Mouse (Mus musculus): ENCODE measurements around the gene Smndc1. TPM values are rescaled to one million over a fixed set of nuclear protein-coding genes. Genes with fewer than 3 reads are reported as not detected.

Smndc1 gene
- total RNA-seq, 2 experiments from 2014 or later: 33.5 to 34.6 TPM

DNA sequence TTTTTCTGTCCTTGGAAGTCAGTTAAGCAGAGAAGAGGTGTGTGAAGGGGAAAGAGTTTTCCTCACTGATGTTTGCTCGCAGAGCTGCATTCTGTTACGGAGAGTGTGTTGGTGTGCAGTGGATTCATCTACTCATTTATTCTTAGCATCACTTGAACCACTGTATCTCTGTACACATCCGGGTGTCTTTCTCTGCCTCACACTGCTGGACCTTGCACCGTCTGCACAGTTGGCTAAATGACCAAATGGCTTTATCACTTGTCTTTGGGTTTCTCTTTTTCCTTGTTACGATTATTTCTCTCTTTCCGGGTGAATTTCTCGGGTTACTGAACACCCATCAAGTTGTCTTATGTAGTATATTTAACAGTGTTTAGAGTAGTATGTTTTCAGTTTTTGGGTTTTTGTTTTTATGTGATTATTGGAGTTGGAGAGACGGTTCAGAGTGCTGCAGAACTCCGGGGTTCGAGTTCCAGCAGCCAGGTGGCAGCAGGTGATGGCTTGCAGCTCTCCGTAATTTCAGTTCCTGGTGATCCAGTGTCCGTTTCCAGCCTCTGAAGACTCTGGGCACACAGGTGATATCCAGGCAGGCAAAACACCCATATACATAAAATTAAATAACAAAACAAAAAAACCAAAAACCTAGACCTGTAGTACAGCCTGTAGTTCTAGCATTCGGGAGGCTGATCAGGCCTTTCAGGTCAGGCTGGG, 47.0 kb downstream of the Smndc1 start:
- DNase-seq: no peak

DNA sequence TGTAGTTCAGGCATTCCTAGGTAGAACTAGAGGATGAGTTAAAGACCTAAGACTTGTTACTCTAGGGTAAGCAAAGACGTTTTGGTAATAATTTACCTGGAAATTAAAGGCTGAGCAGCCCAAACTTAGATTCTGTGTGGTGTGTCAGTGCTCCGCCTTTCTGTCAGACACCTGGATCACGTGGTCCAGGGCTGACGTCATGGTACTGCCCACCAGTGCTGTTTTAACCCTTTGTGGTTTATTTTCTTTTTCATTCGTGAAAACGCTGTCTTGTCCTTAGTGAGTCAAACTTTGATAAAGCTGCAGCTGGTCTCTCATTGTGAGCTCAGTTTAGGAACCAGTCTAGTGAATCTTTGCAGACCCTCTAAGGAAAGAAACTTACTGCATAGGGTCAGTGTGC, 50.0 kb downstream of the Smndc1 start:
- no peak for DNase-seq

DNA sequence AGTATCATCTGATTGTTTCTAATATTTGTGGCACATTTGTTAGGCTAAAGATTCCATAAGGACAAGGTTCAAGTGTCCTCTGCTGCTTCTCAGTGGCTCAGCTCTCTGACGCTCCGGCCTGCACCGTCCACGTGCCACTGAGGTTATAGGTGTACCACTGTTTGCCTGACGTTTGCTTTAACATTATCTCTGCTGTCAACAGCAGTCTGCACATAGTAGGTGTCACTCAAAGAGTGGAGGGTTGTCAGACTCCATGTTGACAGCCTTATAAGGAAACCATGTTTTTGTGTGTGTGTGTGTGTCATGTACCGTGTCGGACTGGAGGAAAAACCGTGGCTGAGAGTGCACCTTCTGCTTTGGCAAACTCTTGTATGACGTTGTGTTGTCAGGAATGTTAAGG, 55.1 kb downstream of the Smndc1 start:
- no peak for DNase-seq

DNA sequence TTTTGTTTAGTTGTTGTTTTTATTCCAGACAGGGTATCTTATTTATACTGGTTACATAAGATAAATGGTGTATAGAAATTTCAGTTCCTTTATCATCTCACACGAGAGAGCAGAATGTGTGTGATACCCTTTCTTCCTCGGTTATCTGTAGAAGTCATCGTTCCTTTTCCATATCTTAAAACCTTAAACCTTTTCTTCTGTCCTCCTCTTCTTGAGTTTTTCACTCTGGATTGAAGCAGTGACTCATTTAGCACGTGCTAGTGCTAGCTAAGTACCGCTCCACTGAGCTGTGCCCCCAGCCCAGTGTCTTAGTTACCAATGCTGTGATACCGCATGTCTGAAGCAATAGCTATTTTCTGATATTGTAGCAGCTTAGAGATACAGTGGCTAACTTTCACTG, 56.6 kb downstream of the Smndc1 start:
- DNase-seq: no peak

DNA sequence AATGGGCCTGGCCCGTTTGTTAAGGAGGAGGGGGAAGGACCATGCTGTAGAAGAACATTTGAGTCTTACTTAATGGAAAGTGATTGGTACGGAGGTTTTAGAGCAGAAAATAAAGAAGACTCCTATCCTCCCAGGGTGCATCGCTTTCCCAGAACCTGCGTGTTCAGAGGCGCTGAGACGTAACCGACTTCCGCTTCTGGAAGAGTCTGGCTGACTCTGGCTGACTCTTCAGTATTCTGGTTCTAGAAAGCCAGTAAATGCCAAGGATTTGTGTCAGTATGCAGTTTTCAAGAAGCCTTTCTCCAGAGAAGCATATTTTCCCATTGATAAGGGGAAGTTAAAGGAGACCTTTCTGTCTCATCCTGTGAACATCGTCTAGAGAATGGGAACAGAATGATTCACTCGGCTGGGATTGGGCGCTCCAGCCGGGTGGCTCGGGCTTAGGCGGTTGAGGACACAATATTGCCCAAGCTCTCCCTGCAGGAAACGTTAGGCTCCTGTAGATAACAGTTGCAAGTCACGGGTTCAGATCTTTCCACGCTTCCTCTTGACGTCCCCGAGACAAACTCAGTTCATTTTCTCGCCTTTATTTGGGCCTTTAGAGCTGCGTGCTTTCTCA, 58.4 kb downstream of the Smndc1 start:
- no peak for DNase-seq

DNA sequence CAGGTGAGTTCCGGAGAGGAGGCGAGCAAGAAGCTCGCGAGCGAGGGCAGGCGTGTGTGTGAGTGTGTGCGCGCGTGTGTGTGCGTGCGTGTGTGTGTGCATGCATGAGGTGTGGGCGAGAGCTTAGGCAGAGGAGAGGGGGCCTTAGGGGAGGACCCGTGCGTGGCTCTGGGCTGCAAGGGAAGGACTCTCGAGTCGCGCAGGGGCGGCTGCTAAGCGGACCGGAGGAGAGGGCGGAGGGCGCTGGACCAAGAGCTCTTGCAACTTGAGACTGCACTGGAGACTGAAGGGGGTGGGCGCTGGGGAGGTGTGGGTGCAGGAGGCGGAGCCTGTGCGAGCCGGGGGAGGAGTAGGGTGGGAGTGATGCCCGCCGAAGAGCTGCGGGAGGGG, 60.4 kb downstream of the Smndc1 start:
- peak; percentile 81 to 83 for DNase-seq

Other genes with a start within 250 kb of the Smndc1 start
- gene Mxi1, start 80.1 kb downstream of the Smndc1 start, total RNA-seq (2021): 10 to 100 TPM; 37.8 to 42.7 TPM
- not detected for gene Gm10197, start 18.8 kb downstream of the Smndc1 start, total RNA-seq (2021)
- 1 to 10 TPM; 3.3 to 4.2 TPM for gene Dusp5, start 138.5 kb upstream of the Smndc1 start, total RNA-seq (2021)
- 10 to 100 TPM; 61.0 to 86.5 TPM for gene Nutf2-ps1, start 198.5 kb upstream of the Smndc1 start, total RNA-seq (2021)
- 10 to 100 TPM; 20.2 to 22.6 TPM for gene Smc3, start 209.8 kb upstream of the Smndc1 start, total RNA-seq (2021)

Measured in heart, adult 18-20 months (tissue).